Mouse (Mus musculus) right cerebral cortex, adult 2 months (tissue): ENCODE measurements around the gene Ccdc81.
A peak's percentile ranks its signal among the peaks of the same experiment; 100 is the strongest.

Experiments
- DNase-seq, 2 experiments: peaks; one replicate each; pipeline ENCODE4 v3.0.0; 2021 to 2022; ENCODE audit warnings: low spot score in 2 of 2

The Ccdc81 gene

GRCm38 (mm10) chr7:89864769-89865168 is 38.7 kb downstream of the Ccdc81 start:
- no peak for DNase-seq

DNA sequence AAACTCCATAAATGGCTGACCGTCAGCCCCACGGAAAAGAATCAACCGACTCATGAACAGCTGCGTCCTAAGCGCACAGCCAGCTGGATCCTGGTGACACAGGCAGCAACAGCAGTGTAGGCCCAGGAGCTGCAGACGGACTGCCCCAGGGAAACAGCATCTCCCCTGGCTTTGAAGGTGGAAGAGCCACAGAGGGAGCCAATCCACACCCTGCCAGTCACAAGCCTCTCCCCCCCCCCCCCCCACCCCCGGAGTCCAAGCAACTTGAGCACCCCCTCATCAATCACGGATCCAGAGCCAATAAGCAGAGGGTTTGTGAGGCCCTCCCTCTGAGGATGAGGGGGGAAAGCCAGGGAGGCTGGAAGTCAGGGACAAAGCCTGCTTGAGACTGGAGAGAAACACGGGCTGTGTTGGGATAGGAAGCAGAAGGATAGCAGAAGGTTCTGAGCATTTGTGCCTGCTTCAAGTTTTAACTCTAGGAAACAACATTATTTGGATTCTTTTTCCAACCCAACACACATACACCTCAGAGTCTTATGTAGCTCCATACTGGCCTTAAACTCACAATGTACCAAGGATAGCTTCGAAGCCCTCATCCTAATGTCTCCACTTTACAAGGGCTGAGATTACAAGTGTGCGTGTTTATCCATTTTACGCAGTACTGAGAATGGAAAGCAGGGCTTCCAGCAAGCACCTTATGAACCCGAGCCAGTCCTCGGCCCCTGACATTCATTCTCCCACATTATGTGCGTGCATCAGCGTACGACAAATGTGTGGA is 46.8 kb downstream of the Ccdc81 start:
- DNase-seq = no peak

- no peak for DNase-seq
These were observed 48.2 kb downstream of the Ccdc81 start for GRCm38 (mm10) chr7:89855196-89855595.

DNA sequence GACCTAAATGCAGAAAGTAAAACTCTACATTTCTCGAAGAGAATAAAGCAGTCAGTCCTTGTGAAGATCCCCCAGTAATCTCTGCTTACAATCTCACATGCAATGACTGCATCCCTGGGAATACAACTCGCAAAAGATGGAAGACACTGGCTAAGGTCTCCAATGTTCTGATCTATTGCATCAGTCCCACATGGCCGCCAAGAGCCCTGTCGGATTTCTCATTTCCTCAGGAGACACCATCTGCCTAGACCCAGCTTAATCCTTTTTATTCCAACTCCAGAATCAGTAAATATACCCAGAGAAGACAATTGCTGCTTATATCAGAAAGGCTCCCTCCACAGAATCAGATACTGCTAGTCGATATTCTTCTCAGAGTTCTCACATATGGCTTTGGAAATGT is 50.3 kb downstream of the Ccdc81 start:
- no peak for DNase-seq

GRCm38 (mm10) chr7:89852158-89853095 is 51.0 kb downstream of the Ccdc81 start:
- DNase-seq = no peak

GRCm38 (mm10) chr7:89850510-89850909 is 52.9 kb downstream of the Ccdc81 start:
- DNase-seq = no peak

GRCm38 (mm10) chr7:89845669-89846068 is 57.8 kb downstream of the Ccdc81 start:
- DNase-seq = no peak

DNA sequence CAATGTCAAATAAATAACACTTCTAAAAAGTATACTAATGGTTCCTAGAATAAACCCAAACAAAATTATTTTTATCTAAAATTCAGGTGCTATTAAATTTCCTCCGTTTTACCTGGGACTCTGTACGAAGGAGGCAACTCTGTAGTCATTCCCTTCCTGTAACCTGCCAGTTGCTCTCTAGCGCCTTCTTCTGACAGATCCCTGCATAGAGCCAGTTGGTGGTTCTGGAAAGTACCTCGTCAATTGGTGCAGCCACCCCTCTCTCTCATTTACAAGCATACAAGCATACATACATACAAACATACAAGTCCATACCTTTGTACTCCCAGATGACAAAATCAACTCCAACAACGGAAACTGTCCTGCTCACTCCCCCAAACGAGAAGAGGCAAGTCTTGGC is 59.9 kb downstream of the Ccdc81 start:
- DNase-seq = no peak

- DNase-seq = no peak
These were observed 60.3 kb downstream of the Ccdc81 start for GRCm38 (mm10) chr7:89843121-89843520.

DNA sequence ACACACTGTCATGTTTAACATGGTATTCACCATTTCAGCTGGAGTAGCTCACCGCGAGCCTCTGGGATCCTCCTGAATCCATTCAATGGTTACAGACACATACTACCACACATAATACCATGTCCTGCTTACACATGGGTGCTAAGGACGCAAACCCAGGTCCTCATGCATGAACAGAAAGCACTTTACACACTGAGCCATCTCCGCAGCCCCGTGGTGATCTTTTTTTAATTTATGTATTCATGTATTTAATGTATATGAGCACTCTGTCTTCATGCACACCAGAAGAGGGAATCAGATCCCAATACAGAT is 61.1 kb downstream of the Ccdc81 start:
- DNase-seq = no peak

DNA sequence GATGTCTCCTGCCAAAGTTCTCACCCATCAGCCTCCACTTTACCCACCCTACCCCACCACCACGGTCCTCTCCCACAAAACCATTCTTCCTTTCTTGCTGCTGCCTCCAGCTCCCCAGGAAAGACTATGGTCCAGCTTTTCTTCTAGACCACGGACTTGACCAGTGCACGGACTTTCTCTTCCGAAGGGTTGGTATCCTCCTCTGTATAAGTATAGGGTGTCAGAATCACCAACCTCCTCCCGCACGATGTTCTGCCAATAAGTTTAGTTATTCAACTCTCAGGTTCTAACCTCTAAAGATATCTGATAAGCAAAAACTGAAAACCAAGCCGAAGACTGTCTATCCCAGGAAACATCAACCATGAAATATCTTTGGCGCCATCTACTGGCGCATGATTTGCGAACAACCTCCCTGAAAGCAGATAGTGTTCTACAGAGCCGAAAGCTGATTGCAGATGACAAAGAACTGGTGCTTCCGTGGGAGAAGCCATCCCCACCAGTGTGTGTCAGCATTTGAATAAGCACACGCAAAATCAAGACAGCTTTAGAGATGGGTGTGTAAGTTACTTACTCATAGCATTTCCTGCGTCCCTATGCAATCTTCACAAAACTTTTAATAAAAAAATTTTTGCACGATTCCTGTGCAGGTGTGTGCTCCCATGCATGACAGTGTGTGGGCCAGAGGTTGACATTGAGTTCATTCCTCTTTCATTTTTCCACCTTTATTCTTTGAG is 61.6 kb downstream of the Ccdc81 start:
- DNase-seq = peak; percentile 94 to 95

DNA sequence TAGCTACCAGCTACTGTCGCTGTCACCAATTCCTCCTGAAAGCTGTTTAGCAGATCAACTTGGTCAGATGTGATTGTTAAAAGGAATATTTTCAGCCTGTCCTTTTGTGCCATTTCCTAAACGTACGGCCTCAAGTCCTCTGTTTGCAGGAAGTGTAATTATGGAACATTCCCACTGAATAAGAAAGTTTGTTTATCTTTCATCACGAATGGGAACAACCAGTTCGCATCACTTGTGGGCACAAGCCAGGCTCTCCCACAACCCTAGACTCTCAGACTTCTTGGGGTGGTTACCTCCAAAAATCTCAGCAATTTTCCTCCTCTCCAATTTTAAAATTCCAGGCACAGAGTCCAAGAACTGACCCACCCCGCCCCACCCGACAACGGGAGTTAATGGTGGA is 63.7 kb downstream of the Ccdc81 start:
- DNase-seq = no peak

- DNase-seq = no peak
These were observed 65.6 kb downstream of the Ccdc81 start for GRCm38 (mm10) chr7:89837841-89838240.

DNA sequence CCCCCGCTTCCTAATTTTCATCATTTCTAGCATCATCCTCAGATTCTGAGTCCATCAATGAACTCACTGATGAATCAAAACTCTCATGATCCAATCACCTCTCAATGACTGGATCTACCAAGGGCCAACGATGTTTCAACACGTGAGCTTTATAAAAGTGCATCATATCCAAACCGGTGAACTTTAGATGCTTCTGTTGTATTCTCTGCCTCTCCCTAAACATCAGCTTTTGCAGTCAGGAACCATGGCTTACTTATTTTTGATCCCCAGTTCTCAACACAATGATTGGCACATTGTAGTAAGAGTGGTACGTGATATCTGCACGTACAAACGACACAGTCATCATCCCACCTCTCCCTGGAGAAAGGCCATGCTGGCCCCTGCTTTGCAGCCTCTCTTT is 66.8 kb downstream of the Ccdc81 start:
- DNase-seq = no peak

DNA sequence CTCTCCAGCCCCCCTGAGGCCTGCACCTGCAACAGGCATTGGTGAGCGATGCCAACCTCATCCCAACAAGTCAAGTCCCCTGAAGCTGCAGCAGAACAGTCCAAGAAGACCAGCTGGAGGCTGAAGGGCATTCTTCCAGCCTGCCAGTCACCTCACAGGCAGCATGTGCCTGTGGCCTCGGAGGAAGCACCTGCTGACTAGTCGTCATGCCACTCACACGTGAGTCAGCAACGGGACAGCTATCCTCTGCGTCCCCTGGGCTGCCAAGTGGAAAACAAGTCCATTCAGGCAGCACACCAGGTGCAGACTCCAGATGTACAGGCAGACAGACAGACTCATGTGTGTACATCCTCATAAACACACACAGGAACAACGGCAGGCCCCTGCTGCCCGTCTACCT is 67.9 kb downstream of the Ccdc81 start:
- no peak for DNase-seq

DNA sequence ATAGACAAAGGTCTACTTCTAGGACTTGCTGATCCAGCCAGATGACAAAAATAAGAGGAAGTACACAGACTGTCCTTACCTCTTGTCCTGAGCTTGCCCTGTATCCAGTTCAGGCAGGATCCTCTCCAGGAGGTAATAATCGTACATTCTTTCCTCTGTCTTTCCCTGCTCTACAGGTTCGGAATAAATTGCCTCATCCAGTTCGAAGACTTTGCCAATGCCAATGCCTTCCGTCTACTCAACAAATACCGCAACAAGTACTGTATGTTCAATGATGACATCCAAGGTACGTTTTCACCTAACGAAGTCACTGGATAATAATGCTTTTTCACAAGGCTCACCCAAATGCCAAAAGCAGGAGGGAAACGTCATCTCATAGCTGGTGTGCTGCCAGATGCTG is 69.9 kb downstream of the Ccdc81 start:
- no peak for DNase-seq

DNA sequence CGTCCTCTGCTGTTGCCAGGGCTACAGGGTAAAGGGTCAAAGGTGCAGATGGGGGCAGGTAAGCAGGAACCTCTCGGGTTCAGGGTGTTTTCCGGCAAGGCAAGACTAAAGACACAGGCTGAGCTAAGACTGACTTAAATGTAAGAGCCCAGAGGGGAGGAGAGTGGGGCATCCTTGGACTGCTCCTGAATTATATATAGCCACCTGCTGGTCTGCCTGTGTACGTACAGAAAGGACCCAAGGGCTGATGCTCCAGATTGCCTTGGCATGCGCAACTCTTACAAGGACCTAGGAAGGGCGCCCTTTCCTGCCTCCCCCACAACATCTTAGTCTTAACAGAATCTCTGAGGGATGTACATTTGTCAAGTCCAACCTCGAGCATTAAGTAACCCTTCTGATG is 74.2 kb downstream of the Ccdc81 start:
- DNase-seq = peak in 1 of 2 experiments; percentile 15

DNA sequence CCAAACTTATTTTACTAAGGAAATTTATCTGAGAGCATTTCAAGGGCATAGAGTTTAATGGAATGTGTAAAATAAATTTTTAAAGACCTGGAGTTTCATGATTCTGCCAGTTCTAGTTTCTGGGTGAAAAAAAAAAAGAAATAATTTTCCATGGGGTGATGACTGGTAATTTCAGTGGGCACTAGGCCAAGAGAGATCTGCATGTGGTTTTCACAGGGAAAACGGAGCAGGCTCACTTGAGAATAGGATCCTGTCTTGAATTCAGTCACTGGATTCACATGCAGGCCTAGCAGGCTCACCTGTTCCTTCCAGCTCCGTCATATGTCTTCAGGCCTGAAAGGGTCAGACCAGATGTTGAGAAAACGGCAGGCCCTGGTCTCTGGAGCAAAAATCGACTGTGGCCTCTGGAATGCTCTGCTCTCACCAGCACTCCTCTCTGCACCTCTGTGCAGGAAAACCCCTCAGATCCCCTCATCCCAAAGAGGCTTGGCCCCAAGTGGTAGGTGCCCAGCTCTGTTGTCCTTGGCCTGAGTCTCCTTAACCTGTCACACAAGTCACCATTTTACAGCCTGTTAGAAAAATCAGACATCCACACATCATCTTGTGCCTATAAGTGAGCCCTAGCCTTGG is 74.9 kb downstream of the Ccdc81 start:
- DNase-seq = no peak
